Mouse (Mus musculus) spleen, adult 10 weeks (tissue): ENCODE results near the gene Ifitm7. TPM values are rescaled to one million over a fixed set of nuclear protein-coding genes. Genes with fewer than 3 reads are reported as not detected.

Experiments
- polyA plus RNA-seq: library from polyadenylated mRNA; stranded (reverse); fragments of 350-450 nt; fragmentation: Illumina TruSeq; extraction: RNeasy Lipid Tissue Mini Kit (QIAGEN cat#74804); gene quantifications from one replicate; pipeline ENCODE4 v1.2.3, GENCODE M21; 2015; ENCODE audit warnings: low replicate concordance; ENCODE audit not compliant: insufficient read depth

Gene Ifitm7
- not detected for polyA plus RNA-seq

GRCm38 (mm10) chr16:13986574-13987478, at the start of gene Ifitm7, which contains the start of gene 2900011O08Rik:
TSS of gene Ifitm7 (minus strand) at chr16:13986888.
TSS of gene 2900011O08Rik (plus strand) at chr16:13986604.

Other genes with a start within 250 kb of the Ifitm7 start
- 30.1 TPM for gene Rrn3, start 206.2 kb downstream of the Ifitm7 start, polyA plus RNA-seq
- 106 TPM for gene Ntan1, start 168.0 kb downstream of the Ifitm7 start, polyA plus RNA-seq
- gene Pdxdc1, start 83.8 kb downstream of the Ifitm7 start, polyA plus RNA-seq = 57.1 TPM
- 0.57 TPM for gene Mpv17l, start 83.7 kb downstream of the Ifitm7 start, polyA plus RNA-seq
- gene 2900011O08Rik, start 284 bp downstream of the Ifitm7 start, polyA plus RNA-seq = not detected
- gene Nde1, start 176.4 kb upstream of the Ifitm7 start, polyA plus RNA-seq = 61.9 TPM
- gene Marf1, start 176.5 kb upstream of the Ifitm7 start, polyA plus RNA-seq = 86.9 TPM